Mouse (Mus musculus): ENCODE data around the gene Xkrx. TPM values are rescaled to one million over a fixed set of nuclear protein-coding genes. Genes with fewer than 3 reads are reported as not detected.
"Not testable (repeated sequence)": the region's sequence is repeated elsewhere in the genome, so short reads cannot be mapped to it uniquely, and the experiment has no call there.

Gene Xkrx
- polyA plus RNA-seq (2014; fragmentation: Nextera tagmentation; extraction: Ambion mirVana): not detected in 2 replicates

DNA sequence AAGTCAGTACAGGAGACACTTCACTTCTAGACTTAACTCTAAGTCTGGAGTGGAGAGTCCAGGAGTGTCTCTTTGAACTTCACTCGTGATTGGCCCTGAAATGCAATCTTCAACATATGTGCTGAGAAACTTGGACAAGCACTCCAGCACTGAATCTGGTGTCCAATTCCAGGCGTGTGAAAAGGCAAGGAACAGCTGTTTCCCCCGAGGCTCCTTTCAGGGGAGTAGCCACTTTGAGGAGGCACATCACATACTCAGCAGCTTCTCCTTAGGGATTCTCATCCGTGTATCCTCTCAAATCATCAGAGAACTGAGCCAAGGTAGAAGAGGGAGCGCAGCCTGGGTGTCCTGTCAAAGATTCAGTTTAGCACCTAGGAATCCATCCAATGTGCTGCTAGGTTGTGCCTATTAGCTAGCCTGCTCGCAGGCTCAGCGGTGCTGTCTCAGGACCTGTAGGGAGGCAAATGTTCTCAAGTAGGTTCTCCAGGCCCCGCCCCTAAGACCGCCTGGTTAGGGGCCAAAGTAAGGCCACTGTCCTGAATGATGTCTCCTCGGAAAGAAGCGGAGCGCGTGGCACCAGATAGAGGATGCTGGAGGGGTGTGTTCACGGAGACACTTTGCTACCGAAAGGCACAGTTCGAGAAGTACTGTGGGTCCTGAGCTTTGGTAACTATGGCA, at the start of gene Xkrx:
Xkrx (minus strand) TSS at position 34 of the 678 bp plus-strand sequence.
- no peaks in the 10 kb centered on the region for H3K4me1 ChIP-seq (replicated peaks; ENCODE audit: control insufficient read depth, insufficient read depth, low read length)
- H3K27me3 ChIP-seq (ENCODE audit: control insufficient read depth, insufficient read depth, low read length): peaks cover 3% of the 10 kb centered on the region
- H3K27ac ChIP-seq (ENCODE audit: low read depth, low read length): no peak within 1 kb of the TSS
- peak within 1 kb of the TSS; percentile 2; the same call in 1 of the 2 replicates for H3K9ac ChIP-seq (ENCODE audit: low read length)
- H3K36me3 ChIP-seq (ENCODE audit: control insufficient read depth, insufficient read depth, low read length): no peaks in the 10 kb centered on the region
- peak within 1 kb of the TSS; percentile 15; the same call in 1 of the 2 replicates for H3K4me3 ChIP-seq (ENCODE audit: low read depth, low read length)
- H3K4me2 ChIP-seq (ENCODE audit: low read depth, low read length, severe bottlenecking): peak within 1 kb of the TSS; percentile 47
- H3K9me3 ChIP-seq (ENCODE audit: control insufficient read depth, low read length): no peaks in the 10 kb centered on the region
- WGBS: 31% methylated on average over 16 of the region's 16 CpGs
- ATAC-seq (replicated peaks; ENCODE audit: low FRiP score) (no peak), DNase-seq (ENCODE audit: low spot score) (no peak)

- no peaks in the 10 kb centered on the region for H3K36me3 ChIP-seq (ENCODE audit: control insufficient read depth, insufficient read depth, low read length)
- H3K27me3 ChIP-seq (ENCODE audit: control insufficient read depth, insufficient read depth, low read length): no peaks in the 10 kb centered on the region
- ATAC-seq (replicated peaks; ENCODE audit: low FRiP score): no peak
- 77% methylated on average over 7 of the region's 7 CpGs for WGBS
- no peak overlapping the region for H3K4me2 ChIP-seq (ENCODE audit: low read depth, low read length, severe bottlenecking)
- H3K27ac ChIP-seq (ENCODE audit: low read depth, low read length): no peak overlapping the region
- H3K4me1 ChIP-seq (replicated peaks; ENCODE audit: control insufficient read depth, insufficient read depth, low read length): no peaks in the 10 kb centered on the region
- no peaks in the 10 kb centered on the region for H3K9me3 ChIP-seq (ENCODE audit: control insufficient read depth, low read length)
- H3K9ac ChIP-seq (ENCODE audit: low read length): no peak overlapping the region
- no peak overlapping the region for H3K4me3 ChIP-seq (ENCODE audit: low read depth, low read length)
- no peak for DNase-seq (ENCODE audit: low spot score)
These were observed 49.3 kb upstream of the Xkrx start for GRCm38 (mm10) chrX:134211151-134211642.

DNA sequence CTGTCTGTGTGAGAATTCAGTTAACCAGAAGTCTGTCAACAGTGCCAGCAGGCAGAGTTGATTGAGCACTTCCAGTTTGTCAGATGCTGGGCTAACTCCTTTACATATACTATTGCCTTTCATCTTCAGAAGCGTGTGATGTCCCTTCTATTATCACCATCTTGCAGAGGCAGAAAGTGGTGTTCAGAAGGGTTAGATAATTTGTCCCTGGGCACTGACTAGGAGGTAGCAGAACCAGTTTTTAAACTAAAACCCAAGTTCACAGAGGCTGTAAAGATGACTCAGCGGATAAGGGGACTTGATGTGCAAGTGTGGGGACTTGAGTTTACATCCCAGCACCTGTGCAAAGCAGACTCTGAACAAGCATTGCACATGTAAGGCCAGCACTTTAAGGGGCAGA, 46.6 kb upstream of the Xkrx start:
- no peaks in the 10 kb centered on the region for H3K36me3 ChIP-seq (ENCODE audit: control insufficient read depth, insufficient read depth, low read length)
- DNase-seq (ENCODE audit: low spot score) (no peak), ATAC-seq (replicated peaks; ENCODE audit: low FRiP score) (no peak)
- H3K27ac ChIP-seq (ENCODE audit: low read depth, low read length): no peak overlapping the region
- no peaks in the 10 kb centered on the region for H3K4me1 ChIP-seq (replicated peaks; ENCODE audit: control insufficient read depth, insufficient read depth, low read length)
- H3K4me3 ChIP-seq (ENCODE audit: low read depth, low read length): no peak overlapping the region
- H3K9ac ChIP-seq (ENCODE audit: low read length): no peak overlapping the region
- no peaks in the 10 kb centered on the region for H3K27me3 ChIP-seq (ENCODE audit: control insufficient read depth, insufficient read depth, low read length)
- WGBS: 92% methylated on average over 2 of the region's 2 CpGs
- no peak overlapping the region for H3K4me2 ChIP-seq (ENCODE audit: low read depth, low read length, severe bottlenecking)
- H3K9me3 ChIP-seq (ENCODE audit: control insufficient read depth, low read length): no peaks in the 10 kb centered on the region

GRCm38 (mm10) chrX:134187201-134187600, 25.3 kb upstream of the Xkrx start, which contains the start of gene Arl13a:
Arl13a (plus strand) TSS chrX:134187501.
- 93% methylated on average over 8 of the region's 9 CpGs for WGBS
- not testable (repeated sequence) for ATAC-seq (replicated peaks; ENCODE audit: low FRiP score); H3K27me3 ChIP-seq (ENCODE audit: control insufficient read depth, insufficient read depth, low read length); H3K9ac ChIP-seq (ENCODE audit: low read length); H3K4me2 ChIP-seq (ENCODE audit: low read depth, low read length, severe bottlenecking); H3K9me3 ChIP-seq (ENCODE audit: control insufficient read depth, low read length); DNase-seq (ENCODE audit: low spot score); H3K4me1 ChIP-seq (replicated peaks; ENCODE audit: control insufficient read depth, insufficient read depth, low read length); H3K4me3 ChIP-seq (ENCODE audit: low read depth, low read length); H3K36me3 ChIP-seq (ENCODE audit: control insufficient read depth, insufficient read depth, low read length); H3K27ac ChIP-seq (ENCODE audit: low read depth, low read length)

- no peak overlapping the region for H3K9ac ChIP-seq (ENCODE audit: low read length)
- WGBS: 93% methylated on average over 1 of the region's 1 CpGs
- H3K27ac ChIP-seq (ENCODE audit: low read depth, low read length): no peak overlapping the region
- H3K27me3 ChIP-seq (ENCODE audit: control insufficient read depth, insufficient read depth, low read length): no peaks in the 10 kb centered on the region
- H3K9me3 ChIP-seq (ENCODE audit: control insufficient read depth, low read length): no peaks in the 10 kb centered on the region
- H3K4me2 ChIP-seq (ENCODE audit: low read depth, low read length, severe bottlenecking): no peak overlapping the region
- no peaks in the 10 kb centered on the region for H3K36me3 ChIP-seq (ENCODE audit: control insufficient read depth, insufficient read depth, low read length)
- no peak for DNase-seq (ENCODE audit: low spot score)
- H3K4me3 ChIP-seq (ENCODE audit: low read depth, low read length): no peak overlapping the region
- no peak for ATAC-seq (replicated peaks; ENCODE audit: low FRiP score)
- no peaks in the 10 kb centered on the region for H3K4me1 ChIP-seq (replicated peaks; ENCODE audit: control insufficient read depth, insufficient read depth, low read length)
These were observed 12.8 kb upstream of the Xkrx start for GRCm38 (mm10) chrX:134174699-134175098.

GRCm38 (mm10) chrX:134170584-134170983, 8.7 kb upstream of the Xkrx start:
- DNase-seq (ENCODE audit: low spot score): no peak
- ATAC-seq (replicated peaks; ENCODE audit: low FRiP score): no peak
- Histone ChIP-seq H3K4me2 (ENCODE audit: low read depth, low read length, severe bottlenecking) (no peak overlapping the region), H3K27me3 (ENCODE audit: control insufficient read depth, insufficient read depth, low read length) (no peaks in the 10 kb centered on the region), H3K27ac (ENCODE audit: low read depth, low read length) (no peak overlapping the region), H3K36me3 (ENCODE audit: control insufficient read depth, insufficient read depth, low read length) (no peaks in the 10 kb centered on the region), H3K4me3 (ENCODE audit: low read depth, low read length) (no peak overlapping the region), H3K4me1 (replicated peaks; ENCODE audit: control insufficient read depth, insufficient read depth, low read length) (no peaks in the 10 kb centered on the region), H3K9ac (ENCODE audit: low read length) (no peak overlapping the region), H3K9me3 (ENCODE audit: control insufficient read depth, low read length) (no peaks in the 10 kb centered on the region)
- WGBS: 94% methylated on average over 1 of the region's 1 CpGs

- H3K9me3 ChIP-seq (ENCODE audit: control insufficient read depth, low read length): no peaks in the 10 kb centered on the region
- H3K4me3 ChIP-seq (ENCODE audit: low read depth, low read length): no peak overlapping the region
- H3K4me1 ChIP-seq (replicated peaks; ENCODE audit: control insufficient read depth, insufficient read depth, low read length): no peaks in the 10 kb centered on the region
- H3K36me3 ChIP-seq (ENCODE audit: control insufficient read depth, insufficient read depth, low read length): no peaks in the 10 kb centered on the region
- WGBS: 46% methylated on average over 4 of the region's 4 CpGs
- ATAC-seq (replicated peaks; ENCODE audit: low FRiP score) (no peak), DNase-seq (ENCODE audit: low spot score) (no peak)
- H3K9ac ChIP-seq (ENCODE audit: low read length): no peak overlapping the region
- H3K27me3 ChIP-seq (ENCODE audit: control insufficient read depth, insufficient read depth, low read length): peaks cover 3% of the 10 kb centered on the region
- H3K4me2 ChIP-seq (ENCODE audit: low read depth, low read length, severe bottlenecking): no peak overlapping the region
- H3K27ac ChIP-seq (ENCODE audit: low read depth, low read length): no peak overlapping the region
These were observed 1.6 kb upstream of the Xkrx start for GRCm38 (mm10) chrX:134163484-134163883.

- ATAC-seq (replicated peaks; ENCODE audit: low FRiP score): no peak
- no peak for DNase-seq (ENCODE audit: low spot score)
These were observed 950 bp upstream of the Xkrx start for GRCm38 (mm10) chrX:134162826-134163225.

GRCm38 (mm10) chrX:134160442-134160841, 1.4 kb downstream of the Xkrx start:
- no peak overlapping the region for H3K4me2 ChIP-seq (ENCODE audit: low read depth, low read length, severe bottlenecking)
- 93% methylated on average over 2 of the region's 2 CpGs for WGBS
- H3K9me3 ChIP-seq (ENCODE audit: control insufficient read depth, low read length): no peaks in the 10 kb centered on the region
- H3K4me1 ChIP-seq (replicated peaks; ENCODE audit: control insufficient read depth, insufficient read depth, low read length): no peaks in the 10 kb centered on the region
- no peak for DNase-seq (ENCODE audit: low spot score)
- no peaks in the 10 kb centered on the region for H3K36me3 ChIP-seq (ENCODE audit: control insufficient read depth, insufficient read depth, low read length)
- no peak overlapping the region for H3K27ac ChIP-seq (ENCODE audit: low read depth, low read length)
- H3K27me3 ChIP-seq (ENCODE audit: control insufficient read depth, insufficient read depth, low read length): peaks cover 3% of the 10 kb centered on the region
- H3K9ac ChIP-seq (ENCODE audit: low read length): no peak overlapping the region
- no peak overlapping the region for H3K4me3 ChIP-seq (ENCODE audit: low read depth, low read length)
- no peak for ATAC-seq (replicated peaks; ENCODE audit: low FRiP score)

More at GRCm38 (mm10) chrX:134162826-134163225, 950 bp upstream of the Xkrx start:
- no peaks in the 10 kb centered on the region for H3K4me1 ChIP-seq (replicated peaks; ENCODE audit: control insufficient read depth, insufficient read depth, low read length)
- H3K4me2 ChIP-seq (ENCODE audit: low read depth, low read length, severe bottlenecking): peak overlapping the region; percentile 47
- no peaks in the 10 kb centered on the region for H3K36me3 ChIP-seq (ENCODE audit: control insufficient read depth, insufficient read depth, low read length)
- peaks cover 3% of the 10 kb centered on the region for H3K27me3 ChIP-seq (ENCODE audit: control insufficient read depth, insufficient read depth, low read length)
- H3K9ac ChIP-seq (ENCODE audit: low read length): peak overlapping the region; percentile 2; the same call in 1 of the 2 replicates
- peak overlapping the region; percentile 15; the same call in 1 of the 2 replicates for H3K4me3 ChIP-seq (ENCODE audit: low read depth, low read length)
- no peak overlapping the region for H3K27ac ChIP-seq (ENCODE audit: low read depth, low read length)
- H3K9me3 ChIP-seq (ENCODE audit: control insufficient read depth, low read length): no peaks in the 10 kb centered on the region
- WGBS: 29% methylated on average over 11 of the region's 11 CpGs
